Mouse (Mus musculus) granulocyte monocyte progenitor cell, adult 5-6 weeks (primary cell): ENCODE measurements around the gene Tgfb2. TPM values are rescaled to one million over a fixed set of nuclear protein-coding genes. Genes with fewer than 3 reads are reported as not detected.

Source experiments
- ATAC-seq: replicated peaks from 2 replicates; pipeline ENCODE4 v1.8.0; 2016; ENCODE audit warnings: mild to moderate bottlenecking, moderate TSS enrichment, inconsistent platforms; ENCODE audit not compliant: poor library complexity, severe bottlenecking
- total RNA-seq, 2 experiments: library from RNA; stranded (forward) in 1 of 2; stranded (reverse) in 1 of 2; fragments of 200-712, 200-1000 nt in 1 of 2; fragments of >200 nt in 1 of 2; fragmentation: Nextera tagmentation in 1 of 2; gene quantifications; 2 replicates each; pipeline ENCODE4 v1.2.3; 2014 to 2017

Tgfb2 gene
- total RNA-seq, 2 experiments from 2014 or later, result not detected

- no peak for ATAC-seq
Measured at GRCm38 (mm10) chr1:186658783-186659182, 47.0 kb downstream of the Tgfb2 start.

- peak; percentile 81 for ATAC-seq
Measured at GRCm38 (mm10) chr1:186657559-186658219, 48.1 kb downstream of the Tgfb2 start.

GRCm38 (mm10) chr1:186656732-186657329, 49.0 kb downstream of the Tgfb2 start:
- ATAC-seq, result no peak

DNA sequence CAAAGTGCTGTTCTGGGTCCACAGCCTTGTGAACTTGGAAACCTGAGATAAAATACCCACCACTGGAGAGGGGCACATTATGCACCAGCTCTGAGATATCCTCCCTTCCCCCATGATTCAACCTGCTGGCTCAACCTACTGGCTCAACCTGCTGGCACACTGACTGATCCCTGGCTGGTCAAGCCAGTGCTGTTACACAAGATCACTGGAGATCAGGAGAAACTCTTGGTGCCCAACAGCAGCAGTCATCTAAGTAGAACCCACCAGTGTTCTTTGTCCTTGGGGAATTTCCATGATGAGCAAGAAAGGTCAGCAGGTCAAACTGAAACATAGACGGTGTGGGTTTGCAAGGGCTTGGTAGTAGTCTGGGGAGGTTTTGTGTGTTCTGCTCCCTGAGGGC, 49.6 kb downstream of the Tgfb2 start:
- no peak for ATAC-seq

- no peak for ATAC-seq
Measured at GRCm38 (mm10) chr1:186655096-186655495, 50.7 kb downstream of the Tgfb2 start.

- no peak for ATAC-seq
Measured at GRCm38 (mm10) chr1:186652208-186652607, 53.6 kb downstream of the Tgfb2 start.

DNA sequence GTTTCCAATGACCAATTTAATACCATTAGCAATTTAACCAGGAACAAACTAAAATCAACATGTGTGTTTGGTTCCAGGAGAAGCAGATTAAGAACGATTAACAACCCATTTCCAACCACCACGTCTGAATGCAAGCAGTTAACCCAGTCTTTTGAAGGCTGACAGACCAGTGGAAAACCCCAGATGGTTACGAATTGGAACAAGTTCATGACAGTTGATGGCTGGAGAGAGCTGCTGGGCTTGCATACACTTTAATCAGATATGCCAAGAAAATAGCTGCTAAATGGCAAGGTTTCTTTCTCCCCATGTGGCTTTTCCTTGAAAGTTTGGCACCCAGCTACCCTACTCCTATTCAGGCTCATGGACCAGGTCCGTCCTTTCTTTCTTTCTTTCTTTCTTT, 55.8 kb downstream of the Tgfb2 start:
- no peak for ATAC-seq

DNA sequence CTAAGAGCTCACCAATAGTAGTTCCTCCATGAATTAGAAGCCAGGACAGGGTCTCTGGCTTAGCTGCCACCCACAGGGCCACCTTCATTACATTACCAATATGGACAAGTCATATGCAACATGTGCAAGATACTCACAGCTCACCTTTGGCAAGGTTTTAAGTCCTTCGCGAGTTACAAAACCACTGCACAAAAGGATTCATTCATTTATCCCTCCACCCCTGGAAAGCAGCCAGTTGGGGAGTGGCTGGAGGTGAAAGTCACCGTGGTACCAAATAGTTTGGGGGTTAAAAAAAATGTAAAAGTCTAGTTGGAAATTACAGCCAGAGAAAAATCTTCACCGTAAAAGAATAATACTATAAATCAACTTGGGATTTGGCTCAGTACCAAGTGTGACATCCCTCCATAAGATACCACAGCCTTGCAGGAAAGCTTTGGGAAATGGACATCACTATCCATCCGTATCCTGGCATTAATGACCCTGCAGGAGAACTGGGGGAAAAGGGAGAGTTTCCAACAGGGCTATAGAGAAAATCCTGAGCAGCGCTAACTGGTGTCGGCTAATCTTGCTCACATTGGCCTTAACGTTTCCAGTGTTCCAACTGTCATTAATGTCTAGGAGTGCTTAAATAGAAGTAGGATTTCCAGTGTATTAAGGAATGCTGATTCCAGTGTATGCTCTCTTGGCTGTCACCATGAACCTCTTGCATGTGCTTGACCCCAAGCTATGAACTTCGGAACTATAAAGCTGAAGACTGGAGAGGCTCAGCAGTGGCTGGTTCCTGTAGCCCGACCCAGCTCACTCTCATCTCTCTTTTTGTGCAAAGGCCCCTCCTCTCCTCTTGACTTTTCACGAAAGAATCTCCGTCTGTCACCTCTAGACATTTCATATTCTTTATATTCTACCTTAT, 68.2 kb downstream of the Tgfb2 start:
- no peak for ATAC-seq

GRCm38 (mm10) chr1:186635045-186635444, 70.7 kb downstream of the Tgfb2 start:
- no peak for ATAC-seq

GRCm38 (mm10) chr1:186631457-186631856, 74.3 kb downstream of the Tgfb2 start:
- no peak for ATAC-seq

- ATAC-seq, result no peak
Measured at GRCm38 (mm10) chr1:186630971-186631370, 74.8 kb downstream of the Tgfb2 start.

GRCm38 (mm10) chr1:186627451-186627995, 78.3 kb downstream of the Tgfb2 start:
- no peak for ATAC-seq

DNA sequence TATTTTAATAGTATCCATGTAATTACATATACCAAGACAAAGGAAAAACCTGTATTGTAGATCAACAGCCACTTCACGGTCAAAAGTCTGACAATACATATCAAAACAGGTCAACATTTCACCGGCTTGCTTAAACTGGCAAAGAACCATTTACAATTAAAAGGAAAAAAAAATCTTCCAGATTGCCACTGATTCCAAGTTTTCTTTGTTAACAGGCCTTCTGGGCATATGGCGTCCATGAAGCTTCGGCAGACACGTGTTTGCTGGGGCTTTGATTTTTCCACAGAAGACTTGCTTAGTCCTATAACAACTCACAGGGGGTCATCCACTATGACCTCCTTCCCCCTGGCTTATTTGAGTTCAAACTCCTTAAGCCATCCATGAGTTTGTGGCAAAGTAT, 81.3 kb downstream of the Tgfb2 start:
- ATAC-seq, result no peak

DNA sequence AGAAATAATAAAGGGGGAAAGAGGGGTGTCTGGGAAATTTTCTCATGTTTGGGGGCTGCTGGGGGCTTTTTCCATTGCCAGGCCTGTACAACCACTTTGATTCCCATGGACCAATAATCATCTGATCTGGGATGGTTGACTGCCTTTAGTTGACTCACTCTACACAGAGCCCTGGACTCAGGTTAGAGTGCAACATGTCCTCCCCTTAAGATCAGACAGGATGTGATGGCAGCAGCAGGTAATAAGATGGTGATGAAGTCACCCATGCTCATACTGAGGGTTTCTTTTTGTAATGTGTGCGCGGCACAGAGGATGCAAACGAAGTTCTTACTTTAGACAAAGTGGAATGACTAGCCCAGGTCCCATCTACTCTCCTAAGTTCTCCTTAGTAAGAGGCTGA, 84.0 kb downstream of the Tgfb2 start:
- no peak for ATAC-seq

DNA sequence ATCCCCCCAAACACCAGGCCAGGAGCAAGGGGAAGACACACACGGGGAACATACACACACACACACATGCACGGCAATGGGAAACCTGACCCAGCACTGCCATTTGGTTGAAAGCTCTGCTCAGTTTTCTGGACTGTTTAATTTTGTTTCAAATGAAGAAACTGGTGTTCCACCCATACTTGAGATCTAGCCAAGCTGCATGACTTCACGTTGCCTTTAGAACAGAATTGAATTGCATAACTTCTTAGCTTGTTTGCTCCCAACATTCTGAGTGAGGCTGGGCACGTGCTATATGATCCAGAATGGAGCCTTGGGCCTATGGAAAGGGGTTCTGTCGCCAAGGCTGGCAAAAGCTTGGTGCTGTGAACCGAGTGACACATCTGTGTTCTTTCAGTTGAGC, 87.5 kb downstream of the Tgfb2 start:
- ATAC-seq, result no peak

DNA sequence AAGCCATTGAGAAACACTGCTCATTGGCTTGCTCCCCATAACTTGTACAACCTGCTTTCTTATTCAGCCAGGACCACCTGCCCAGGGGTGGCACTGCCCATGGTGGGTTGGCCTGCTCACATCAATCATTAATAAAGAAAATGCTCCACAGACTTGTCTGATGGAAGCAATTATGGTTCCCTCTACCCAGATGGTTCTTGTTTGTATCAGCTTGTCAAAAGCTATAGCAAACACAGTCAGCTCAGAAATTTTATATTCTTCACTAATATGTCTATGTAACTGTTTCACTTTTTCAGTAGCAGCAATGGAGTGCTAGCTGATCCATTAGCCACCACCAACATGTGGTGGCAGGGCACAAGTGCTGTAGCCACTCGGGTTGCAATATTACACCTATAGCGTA, 94.4 kb downstream of the Tgfb2 start:
- no peak for ATAC-seq

- ATAC-seq, result no peak
Measured at GRCm38 (mm10) chr1:186610481-186610880, 95.3 kb downstream of the Tgfb2 start.

- no peak for ATAC-seq
Measured at GRCm38 (mm10) chr1:186609793-186610233, 96.0 kb downstream of the Tgfb2 start.

DNA sequence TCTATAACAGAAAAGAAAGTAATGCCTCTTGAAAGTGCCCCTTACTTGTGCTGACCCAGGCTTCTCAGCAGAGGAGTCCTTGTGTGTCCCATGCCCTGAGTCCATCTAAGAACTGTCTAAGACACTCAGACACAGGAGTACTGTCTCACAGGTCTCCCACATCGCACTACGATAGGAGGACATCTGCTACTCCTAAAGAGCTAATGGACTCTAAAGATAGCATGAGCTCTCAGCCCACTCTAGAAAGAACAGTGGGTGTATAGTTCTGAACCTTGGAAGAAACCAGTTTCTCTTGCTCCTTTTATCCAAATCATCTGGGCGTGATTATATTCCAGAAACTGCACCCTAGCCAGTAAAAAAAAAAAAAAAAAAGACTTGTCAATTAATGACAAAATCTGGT, 97.7 kb downstream of the Tgfb2 start:
- ATAC-seq, result no peak

- ATAC-seq, result no peak
Measured at GRCm38 (mm10) chr1:186605635-186606034, 100.2 kb downstream of the Tgfb2 start.

GRCm38 (mm10) chr1:186604124-186604523, 101.7 kb downstream of the Tgfb2 start:
- ATAC-seq, result no peak
